Mouse (Mus musculus): ENCODE data around the gene Prss21.

DNA sequence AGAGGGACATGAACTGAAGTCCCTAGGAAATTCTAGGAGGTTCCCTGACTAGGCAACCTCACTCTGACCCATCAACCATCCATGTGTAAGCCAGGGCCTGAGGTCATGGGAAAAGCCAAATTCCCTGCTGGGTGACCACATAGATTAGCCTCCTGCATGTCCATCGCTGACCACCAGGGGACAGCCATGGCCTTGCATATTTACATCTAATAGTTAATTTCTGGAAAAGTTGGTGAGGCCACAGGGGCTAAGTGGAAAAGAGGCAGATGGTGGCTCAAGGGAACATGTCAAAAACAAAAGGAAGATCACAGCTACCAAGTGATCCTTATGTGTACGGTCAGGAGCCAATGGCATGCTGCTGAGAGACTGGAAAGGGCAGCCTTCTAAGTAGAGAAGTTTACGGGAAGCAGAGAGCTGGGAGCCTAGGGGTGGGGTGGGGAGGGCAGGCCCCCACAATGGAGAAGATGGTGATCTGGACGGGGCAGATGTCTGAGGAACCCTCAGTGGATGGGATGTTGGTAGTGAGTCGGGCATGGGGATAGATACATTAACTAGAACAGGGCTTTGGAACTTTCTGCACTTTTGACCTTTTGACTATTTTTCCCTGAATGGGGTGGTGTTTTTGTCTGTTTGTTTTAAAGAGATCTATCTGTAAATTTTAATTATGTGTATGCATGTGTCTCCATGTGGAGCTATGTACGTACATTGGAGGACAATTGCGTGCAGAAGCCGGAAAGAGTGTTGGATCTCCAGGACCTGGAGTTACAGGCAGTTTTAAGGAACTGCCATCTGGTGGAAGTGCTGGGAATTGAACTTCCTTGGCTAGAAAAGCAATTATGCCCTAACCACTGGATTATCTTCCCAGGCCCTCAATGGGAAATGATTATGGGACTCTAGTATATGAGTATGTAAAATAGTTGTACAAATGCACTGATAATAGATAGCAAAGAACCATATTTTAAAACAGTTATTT is 6.3 kb downstream of the Prss21 start:
- TF ChIP-seq TAL1 (IDR thresholded peaks at IDR 0.05; ENCODE audit: low read length) (no peak), GATA1 (IDR thresholded peaks at IDR 0.05; ENCODE audit: low read length) (no peak)

All from erythroblast, embryonic 14.5 days (primary cell).